Comparison of ENCODE assay signal across 14 mouse cellular contexts in the genomic region with DNA sequence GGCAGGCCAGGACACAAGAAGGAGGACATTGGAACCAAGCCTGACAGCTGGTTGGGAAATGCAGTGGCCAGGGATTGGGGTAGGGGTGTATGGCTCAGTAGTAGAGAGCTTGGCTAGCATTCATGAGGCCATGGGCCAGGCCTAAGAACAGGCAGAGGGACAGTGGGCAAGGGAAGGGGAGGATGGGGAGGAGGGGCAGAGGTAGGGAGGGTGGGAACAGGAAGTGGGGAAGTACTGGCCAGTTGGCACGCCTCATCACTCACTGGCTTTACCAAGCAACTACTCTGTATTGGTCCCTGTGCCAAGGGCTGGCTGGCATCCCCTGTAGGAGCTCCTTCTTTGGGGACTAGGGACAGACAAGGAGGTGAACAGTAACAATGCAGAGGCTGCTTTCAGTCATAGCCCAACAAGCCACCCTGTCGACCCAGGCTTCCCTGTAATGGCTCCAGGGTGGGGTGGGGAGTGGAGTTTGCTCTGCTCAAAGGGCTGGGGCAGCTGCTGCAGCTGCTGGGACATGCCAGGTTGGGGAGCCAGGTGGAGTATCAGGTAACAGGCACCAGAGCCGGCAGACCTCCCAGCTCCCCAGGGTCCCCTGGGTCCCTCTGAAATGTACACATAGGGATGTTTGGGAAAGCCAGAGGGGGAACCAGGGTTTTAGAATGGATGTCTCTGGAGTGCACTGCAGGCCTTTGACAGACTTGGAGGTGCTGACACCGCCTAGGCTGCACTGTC. TPM values are rescaled to one million over a fixed set of nuclear protein-coding genes. Genes with fewer than 3 reads are reported as not detected.
DNase-seq lines count a peak whose midpoint lies in the region; ATAC-seq and TF ChIP-seq lines count a peak whose summit lies in the region.
"Had no signal": no experiment of that assay in that cellular context is flagged by ENCODE, and none has a peak within 500 bp of the region (broad histone marks: within the 10 kb centered on the region; RNA-seq: fewer than 3 reads in every experiment).

No protein-coding gene starts in this region.

- no peaks in the 10 kb centered on the region for H3K4me1 ChIP-seq in forebrain, embryonic 16.5 days (replicated peaks; ENCODE audit: control insufficient read depth, insufficient read depth, low read length)
- 0 out of 2 replicates have a peak, but pooled peaks cover 10% of the 10 kb centered on the region for H3K4me1 ChIP-seq in forebrain, embryonic 10.5 days
- H3K4me1 ChIP-seq in lung, embryonic 15.5 days, result no peaks in the 10 kb centered on the region
- no peaks in the 10 kb centered on the region for H3K4me1 ChIP-seq in hindbrain, postnatal 0 days (ENCODE audit: insufficient read depth, low read length)

- H3K9ac ChIP-seq in forebrain, embryonic 16.5 days (replicated peaks; ENCODE audit: low read depth, low read length), result no peak overlapping the region
- no peak overlapping the region for H3K9ac ChIP-seq in lung, embryonic 15.5 days
- no peak overlapping the region for H3K9ac ChIP-seq in hindbrain, postnatal 0 days (replicated peaks; ENCODE audit: low read length)

- no peak for TF ChIP-seq POLR2A in brain, embryonic 14.5 days (IDR thresholded peaks at IDR 0.05; ENCODE audit: borderline replicate concordance, extremely low read depth, insufficient read depth, insufficient read length, poor library complexity, severe bottlenecking)

- H3K27me3 ChIP-seq in forebrain, embryonic 16.5 days (replicated peaks; ENCODE audit: control insufficient read depth, insufficient read depth, low read length), result no peaks in the 10 kb centered on the region
- no peaks in the 10 kb centered on the region for H3K27me3 ChIP-seq in forebrain, embryonic 10.5 days (ENCODE audit: poor library complexity, severe bottlenecking)
- no peaks in the 10 kb centered on the region for H3K27me3 ChIP-seq in lung, embryonic 15.5 days
- H3K27me3 ChIP-seq in hindbrain, postnatal 0 days (ENCODE audit: insufficient read depth, low read length), result no peaks in the 10 kb centered on the region

- H3K9me3 ChIP-seq in forebrain, embryonic 16.5 days (ENCODE audit: control insufficient read depth, low read length), result no peaks in the 10 kb centered on the region
- no peaks in the 10 kb centered on the region for H3K9me3 ChIP-seq in forebrain, embryonic 10.5 days
- no peaks in the 10 kb centered on the region for H3K9me3 ChIP-seq in lung, embryonic 15.5 days
- no peaks in the 10 kb centered on the region for H3K9me3 ChIP-seq in hindbrain, postnatal 0 days (ENCODE audit: low read length)
- H3K9me3 ChIP-seq: megakaryocyte, embryonic 14.5 days had no signal

- no peak overlapping the region for H3K27ac ChIP-seq in forebrain, embryonic 16.5 days (ENCODE audit: low read length)
- H3K27ac ChIP-seq in forebrain, embryonic 10.5 days, result no peak overlapping the region
- H3K27ac ChIP-seq in lung, embryonic 15.5 days, result no peak overlapping the region
- H3K27ac ChIP-seq in hindbrain, postnatal 0 days, result no peak overlapping the region
- H3K27ac ChIP-seq: heart, adult 2 months had no signal

- no peak overlapping the region for H3K4me2 ChIP-seq in forebrain, embryonic 16.5 days (ENCODE audit: low read length)
- H3K4me2 ChIP-seq in lung, embryonic 15.5 days, result no peak overlapping the region
- H3K4me2 ChIP-seq in hindbrain, postnatal 0 days (ENCODE audit: low read depth, low read length), result no peak overlapping the region

- no peak for TF ChIP-seq CTCF in brain, embryonic 14.5 days (IDR thresholded peaks at IDR 0.05; ENCODE audit: borderline replicate concordance, extremely low read depth, insufficient read depth, insufficient read length)
- no peak for TF ChIP-seq CTCF in hindbrain, postnatal 0 days (IDR thresholded peaks at IDR 0.05; ENCODE audit: low read depth)

- DNase-seq in forebrain, embryonic 10.5 days (ENCODE audit: extremely low spot score, low spot score), result no peak
- no peak for DNase-seq in lung, postnatal 10 days
- DNase-seq in brain, embryonic 14.5 days (ENCODE audit: low read depth), result peak; percentile 57
- DNase-seq in hindbrain, postnatal 0 days (ENCODE audit: low spot score), result peak; percentile 68
- DNase-seq in kidney, adult 8-10 months, result no peak
- DNase-seq: cerebellum, postnatal 25 days; heart, adult 2 months; heart, postnatal 14 days; kidney, adult 2 months; layer of hippocampus, adult 9-11 months; lung, adult 18-20 months had no signal

- no peaks in the 10 kb centered on the region for H3K36me3 ChIP-seq in forebrain, embryonic 16.5 days (ENCODE audit: control insufficient read depth, insufficient read depth)
- no peaks in the 10 kb centered on the region for H3K36me3 ChIP-seq in forebrain, embryonic 10.5 days (replicated peaks)
- no peaks in the 10 kb centered on the region for H3K36me3 ChIP-seq in lung, embryonic 15.5 days
- no peaks in the 10 kb centered on the region for H3K36me3 ChIP-seq in hindbrain, postnatal 0 days (ENCODE audit: insufficient read depth, low read length)

- 52% methylated on average over 4 of the region's 4 CpGs for WGBS in forebrain, embryonic 16.5 days
- WGBS in forebrain, embryonic 10.5 days, result 56% methylated on average over 4 of the region's 4 CpGs
- WGBS in lung, embryonic 15.5 days, result 37% methylated on average over 4 of the region's 4 CpGs
- 49% methylated on average over 4 of the region's 4 CpGs for WGBS in hindbrain, postnatal 0 days

- peak; percentile 47; the same call in 1 of the 2 replicates for ATAC-seq in forebrain, embryonic 16.5 days
- peak; percentile 40; the same call in 1 of the 2 replicates for ATAC-seq in lung, embryonic 15.5 days (ENCODE audit: borderline replicate concordance, extremely low read depth, low FRiP score, low TSS enrichment)
- ATAC-seq in hindbrain, postnatal 0 days, result peak; percentile 83

- H3K4me3 ChIP-seq in forebrain, embryonic 16.5 days (replicated peaks; ENCODE audit: low read length), result no peak overlapping the region
- no peak overlapping the region for H3K4me3 ChIP-seq in forebrain, embryonic 10.5 days
- H3K4me3 ChIP-seq in lung, embryonic 15.5 days, result no peak overlapping the region
- H3K4me3 ChIP-seq in hindbrain, postnatal 0 days (ENCODE audit: low read length), result no peak overlapping the region
- H3K4me3 ChIP-seq: heart, adult 2 months; megakaryocyte, embryonic 14.5 days had no signal

RNA-seq across cellular contexts. Expression of gene Rmi2, which starts 46.5 kb away (rescaled TPM):
- polyA plus RNA-seq in forebrain, embryonic 16.5 days (2015; fragmentation: Nextera tagmentation; extraction: Ambion mirVana), result 0.75 and 0.94 TPM in 2 replicates
- 5.0 and 5.2 TPM in 2 replicates for polyA plus RNA-seq in forebrain, embryonic 10.5 days (2016; fragmentation: Nextera tagmentation; extraction: Ambion mirVana)
- 4.7 and 5.2 TPM in 2 replicates for polyA plus RNA-seq in lung, embryonic 15.5 days (2015; fragmentation: Nextera tagmentation; extraction: Ambion mirVana)
- polyA plus RNA-seq in brain, embryonic 14.5 days (2012; rRNA removed), result 2.3 and 3.0 TPM in 2 replicates
- total RNA-seq in hindbrain, postnatal 0 days (2014; rRNA removed), result 1.3 and 4.1 TPM in 2 replicates
- 0.58 and 0.64 TPM in 2 replicates for polyA plus RNA-seq in hindbrain, postnatal 0 days (2015; fragmentation: Nextera tagmentation; extraction: Ambion mirVana)

Comparison
In these comparisons a context has a peak if more than half of its experiments do, and no peak if none do; other contexts are left out.
1. DNase-seq: peak in brain, embryonic 14.5 days (single experiment) and hindbrain, postnatal 0 days (single experiment); none in forebrain, embryonic 10.5 days (single experiment), lung, postnatal 10 days (single experiment) and kidney, adult 8-10 months (0 of 2).
2. Peak in every context shown above with its lines, with median percentiles within 50 percentile points of each other: ATAC-seq.